Comparison of ENCODE assay signal across 17 mouse cellular contexts in genomic region chr1:60898933-60899210, GRCm38 (mm10). TPM values are rescaled to one million over a fixed set of nuclear protein-coding genes. Genes with fewer than 3 reads are reported as not detected.
"Had no signal": no experiment of that assay in that cellular context is flagged by ENCODE, and none has a peak within 500 bp of the region (broad histone marks: within the 10 kb centered on the region; RNA-seq: fewer than 3 reads in every experiment).

No protein-coding gene starts in this region.

- H3K9me3 ChIP-seq: limb, embryonic 13.5 days; liver, embryonic 15.5 days; midbrain, embryonic 13.5 days; stomach, embryonic 15.5 days had no signal

- H3K4me2 ChIP-seq: limb, embryonic 13.5 days; liver, embryonic 15.5 days; lung, embryonic 14.5 days; midbrain, embryonic 13.5 days; stomach, embryonic 15.5 days had no signal

- H3K9ac ChIP-seq: limb, embryonic 13.5 days; liver, embryonic 15.5 days; lung, embryonic 14.5 days; midbrain, embryonic 13.5 days; stomach, embryonic 15.5 days had no signal

- H3K36me3 ChIP-seq: limb, embryonic 13.5 days; liver, embryonic 15.5 days; midbrain, embryonic 13.5 days; stomach, embryonic 15.5 days had no signal

- H3K27me3 ChIP-seq: limb, embryonic 13.5 days; liver, embryonic 15.5 days; midbrain, embryonic 13.5 days; stomach, embryonic 15.5 days had no signal

- H3K4me1 ChIP-seq: limb, embryonic 13.5 days; liver, embryonic 15.5 days; midbrain, embryonic 13.5 days; stomach, embryonic 15.5 days had no signal

- H3K27ac ChIP-seq: limb, embryonic 13.5 days; liver, embryonic 15.5 days; midbrain, embryonic 13.5 days; stomach, embryonic 15.5 days had no signal

- DNase-seq: kidney, adult 8-10 months; kidney, postnatal 25 days; left cerebral cortex, postnatal 4 days; lung, embryonic 14.5 days; lung, postnatal 14 days; right cerebral cortex, postnatal 25 days; thymus, postnatal 4 days had no signal

- H3K4me3 ChIP-seq: limb, embryonic 13.5 days; liver, embryonic 15.5 days; midbrain, embryonic 13.5 days; stomach, embryonic 15.5 days had no signal

- ATAC-seq: intestine, postnatal 0 days; midbrain, embryonic 13.5 days had no signal

RNA-seq across cellular contexts. Expression of gene Ctla4, which starts 12.1 kb away (rescaled TPM):
- total RNA-seq: layer of hippocampus, postnatal 10 days; left cerebral cortex, postnatal 4 days; liver, adult 2 months; midbrain, postnatal 0 days had no signal
- polyA plus RNA-seq: intestine, postnatal 0 days; kidney, embryonic 16.5 days; liver, adult 2 months; liver, embryonic 15.5 days; lung, embryonic 14.5 days; midbrain, embryonic 13.5 days; midbrain, postnatal 0 days; neural tube, embryonic 14.5 days; stomach, embryonic 15.5 days had no signal
